Mouse (Mus musculus): Measurements from ENCODE around the gene Ccdc146. TPM values are rescaled to one million over a fixed set of nuclear protein-coding genes. Genes with fewer than 3 reads are reported as not detected.

Ccdc146 gene
- polyA plus RNA-seq, 1 experiment from 2014 or later, result 0.09 TPM

DNA sequence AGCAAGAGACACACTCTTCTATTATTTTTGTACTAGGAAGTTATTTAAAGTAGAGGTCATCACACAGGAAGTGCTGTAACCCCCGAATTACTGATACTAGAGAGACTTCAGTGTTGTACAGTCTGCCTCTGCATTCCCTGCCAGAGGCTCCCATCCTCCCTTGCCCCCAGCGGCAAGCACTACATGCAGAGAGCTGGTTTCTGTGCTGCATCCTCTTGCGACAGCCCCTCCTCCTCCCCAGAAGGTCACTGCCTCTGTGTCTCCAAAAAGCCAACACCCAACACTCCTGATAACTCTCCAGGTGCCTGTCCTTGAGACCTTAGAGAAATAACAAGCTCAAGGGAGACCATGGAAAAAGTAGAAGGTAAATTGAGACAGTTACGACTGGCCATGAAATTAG, 167.4 kb downstream of the Ccdc146 start:
- WGBS, result 45% methylated on average over 4 of the region's 4 CpGs
- H3K4me3 ChIP-seq (replicated peaks; ENCODE audit: low read depth, low read length), result no peak overlapping the region
- ATAC-seq (replicated peaks; ENCODE audit: low FRiP score, low read depth) (no peak), DNase-seq (ENCODE audit: low spot score) (peak; percentile 29)
- no peaks in the 10 kb centered on the region for H3K36me3 ChIP-seq (ENCODE audit: insufficient read depth, low read length)
- no peak overlapping the region for H3K27ac ChIP-seq
- H3K27me3 ChIP-seq (ENCODE audit: insufficient read depth, low read length), result no peaks in the 10 kb centered on the region
- no peaks in the 10 kb centered on the region for H3K9me3 ChIP-seq (replicated peaks; ENCODE audit: low read length)
- H3K4me1 ChIP-seq (replicated peaks; ENCODE audit: insufficient read depth, low read length), result peaks cover 4% of the 10 kb centered on the region; the same call in 1 of the 2 replicates
- TF ChIP-seq CTCF (IDR thresholded peaks at IDR 0.05; ENCODE audit: low read depth), result no peak
- H3K9ac ChIP-seq (ENCODE audit: low read depth, low read length), result no peak overlapping the region
- H3K4me2 ChIP-seq (ENCODE audit: low read length), result no peak overlapping the region

GRCm38 (mm10) chr5:21255551-21256132, 168.8 kb downstream of the Ccdc146 start:
- DNase-seq (ENCODE audit: low spot score) (no peak), ATAC-seq (replicated peaks; ENCODE audit: low FRiP score, low read depth) (no peak)
- H3K4me1 ChIP-seq (replicated peaks; ENCODE audit: insufficient read depth, low read length), result no peaks in the 10 kb centered on the region
- H3K27ac ChIP-seq, result no peak overlapping the region
- H3K4me2 ChIP-seq (ENCODE audit: low read length), result no peak overlapping the region
- H3K36me3 ChIP-seq (ENCODE audit: insufficient read depth, low read length), result no peaks in the 10 kb centered on the region
- 83% methylated on average over 5 of the region's 5 CpGs for WGBS
- no peak overlapping the region for H3K4me3 ChIP-seq (replicated peaks; ENCODE audit: low read depth, low read length)
- no peak for TF ChIP-seq CTCF (IDR thresholded peaks at IDR 0.05; ENCODE audit: low read depth)
- H3K9ac ChIP-seq (ENCODE audit: low read depth, low read length), result no peak overlapping the region
- no peaks in the 10 kb centered on the region for H3K9me3 ChIP-seq (replicated peaks; ENCODE audit: low read length)
- H3K27me3 ChIP-seq (ENCODE audit: insufficient read depth, low read length), result no peaks in the 10 kb centered on the region

- no peak for DNase-seq (ENCODE audit: low spot score)
- H3K27ac ChIP-seq, result no peak overlapping the region
- H3K9ac ChIP-seq (ENCODE audit: low read depth, low read length), result no peak overlapping the region
- no peaks in the 10 kb centered on the region for H3K27me3 ChIP-seq (ENCODE audit: insufficient read depth, low read length)
- 85% methylated on average over 12 of the region's 12 CpGs for whole genome bisulfite sequencing
- no peak for TF ChIP-seq CTCF (IDR thresholded peaks at IDR 0.05; ENCODE audit: low read depth)
- no peaks in the 10 kb centered on the region for H3K36me3 ChIP-seq (ENCODE audit: insufficient read depth, low read length)
- no peak overlapping the region for H3K4me2 ChIP-seq (ENCODE audit: low read length)
- no peak for ATAC-seq (replicated peaks; ENCODE audit: low FRiP score, low read depth)
- H3K4me1 ChIP-seq (replicated peaks; ENCODE audit: insufficient read depth, low read length), result no peaks in the 10 kb centered on the region
- no peak overlapping the region for H3K4me3 ChIP-seq (replicated peaks; ENCODE audit: low read depth, low read length)
- no peaks in the 10 kb centered on the region for H3K9me3 ChIP-seq (replicated peaks; ENCODE audit: low read length)
Measured at GRCm38 (mm10) chr5:21254731-21255525, 169.5 kb downstream of the Ccdc146 start.

GRCm38 (mm10) chr5:21248834-21249233, 175.6 kb downstream of the Ccdc146 start:
- DNase-seq (ENCODE audit: low spot score), result no peak
- H3K9me3 ChIP-seq (replicated peaks; ENCODE audit: low read length), result no peaks in the 10 kb centered on the region
- no peak for ATAC-seq (replicated peaks; ENCODE audit: low FRiP score, low read depth)
- no peak overlapping the region for H3K9ac ChIP-seq (ENCODE audit: low read depth, low read length)
- H3K27ac ChIP-seq, result 0 out of 2 replicates have a peak overlapping the region, but pooled peaks have one; percentile 19
- no peaks in the 10 kb centered on the region for H3K27me3 ChIP-seq (ENCODE audit: insufficient read depth, low read length)
- H3K4me3 ChIP-seq (replicated peaks; ENCODE audit: low read depth, low read length), result no peak overlapping the region
- 54% methylated on average over 5 of the region's 5 CpGs for WGBS
- no peaks in the 10 kb centered on the region for H3K4me1 ChIP-seq (replicated peaks; ENCODE audit: insufficient read depth, low read length)
- no peaks in the 10 kb centered on the region for H3K36me3 ChIP-seq (ENCODE audit: insufficient read depth, low read length)
- no peak overlapping the region for H3K4me2 ChIP-seq (ENCODE audit: low read length)
- TF ChIP-seq CTCF (IDR thresholded peaks at IDR 0.05; ENCODE audit: low read depth), result no peak

- H3K36me3 ChIP-seq (ENCODE audit: insufficient read depth, low read length), result no peaks in the 10 kb centered on the region
- TF ChIP-seq CTCF (IDR thresholded peaks at IDR 0.05; ENCODE audit: low read depth), result no peak
- no peak overlapping the region for H3K4me2 ChIP-seq (ENCODE audit: low read length)
- 33% methylated on average over 2 of the region's 2 CpGs for WGBS
- DNase-seq (ENCODE audit: low spot score), result peak; percentile 81
- ATAC-seq (replicated peaks; ENCODE audit: low FRiP score, low read depth), result peak; percentile 54; the same call in 1 of the 2 replicates
- no peak overlapping the region for H3K9ac ChIP-seq (ENCODE audit: low read depth, low read length)
- H3K4me1 ChIP-seq (replicated peaks; ENCODE audit: insufficient read depth, low read length), result no peaks in the 10 kb centered on the region
- no peaks in the 10 kb centered on the region for H3K27me3 ChIP-seq (ENCODE audit: insufficient read depth, low read length)
- H3K4me3 ChIP-seq (replicated peaks; ENCODE audit: low read depth, low read length), result no peak overlapping the region
- 0 out of 2 replicates have a peak overlapping the region, but pooled peaks have one; percentile 16 for H3K27ac ChIP-seq
- no peaks in the 10 kb centered on the region for H3K9me3 ChIP-seq (replicated peaks; ENCODE audit: low read length)
Measured at GRCm38 (mm10) chr5:21247916-21248315, 176.6 kb downstream of the Ccdc146 start.

DNA sequence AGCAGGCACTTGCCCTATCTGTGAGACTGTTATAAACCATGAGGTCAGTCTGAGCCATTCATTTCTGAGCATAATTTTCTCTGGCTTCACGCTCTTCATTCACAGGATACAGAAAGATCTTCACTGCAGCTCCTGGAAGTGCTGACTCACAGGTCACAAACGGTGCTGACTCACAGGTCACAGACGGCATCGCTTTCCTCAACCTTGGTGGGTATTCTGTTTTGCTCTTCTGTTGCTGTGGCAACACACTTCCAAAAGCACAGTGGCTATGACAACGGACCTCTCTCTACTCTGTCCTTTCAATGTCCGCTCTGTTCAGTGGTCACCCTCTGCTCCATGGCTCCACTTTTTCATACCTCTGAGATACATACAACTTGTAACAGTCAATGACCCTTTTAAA, 177.7 kb downstream of the Ccdc146 start:
- no peak for ATAC-seq (replicated peaks; ENCODE audit: low FRiP score, low read depth)
- DNase-seq (ENCODE audit: low spot score), result peak; percentile 27
- Histone ChIP-seq H3K27ac (no peak overlapping the region), H3K4me3 (replicated peaks; ENCODE audit: low read depth, low read length) (no peak overlapping the region), H3K9ac (ENCODE audit: low read depth, low read length) (no peak overlapping the region), H3K9me3 (replicated peaks; ENCODE audit: low read length) (no peaks in the 10 kb centered on the region), H3K4me2 (ENCODE audit: low read length) (no peak overlapping the region), H3K36me3 (ENCODE audit: insufficient read depth, low read length) (no peaks in the 10 kb centered on the region), H3K27me3 (ENCODE audit: insufficient read depth, low read length) (no peaks in the 10 kb centered on the region), H3K4me1 (replicated peaks; ENCODE audit: insufficient read depth, low read length) (no peaks in the 10 kb centered on the region)
- TF ChIP-seq CTCF (IDR thresholded peaks at IDR 0.05; ENCODE audit: low read depth), result no peak
- 47% methylated on average over 6 of the region's 6 CpGs for WGBS
